ENCODE assay signal across 8 mouse cellular contexts in the genomic region with DNA sequence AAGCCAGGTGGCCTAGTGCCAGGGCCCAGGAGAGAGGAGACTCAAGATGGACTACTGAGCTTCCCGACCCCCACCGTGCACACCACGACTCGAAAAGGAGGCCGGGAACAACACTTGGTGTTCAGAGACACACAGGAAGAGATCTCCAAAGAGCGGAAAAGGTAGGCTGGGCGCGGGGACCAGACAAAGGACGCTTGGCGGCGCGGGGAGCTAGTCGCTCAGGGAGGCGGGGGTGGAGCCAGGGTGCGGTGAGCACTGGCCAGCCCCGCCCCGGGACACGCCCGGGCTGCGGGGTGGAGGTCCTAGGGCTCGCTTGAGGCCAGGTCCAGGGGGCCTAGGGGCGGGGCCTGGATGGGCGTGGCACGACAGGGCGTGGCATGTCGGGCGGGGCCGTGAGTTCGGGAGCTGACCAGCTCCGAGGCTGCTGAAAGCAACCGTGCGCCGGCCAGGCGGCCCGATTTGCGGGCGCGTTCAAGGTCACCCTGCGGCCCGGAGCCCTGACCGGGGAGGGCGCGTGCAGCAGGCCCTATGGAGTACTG. TPM values are rescaled to one million over a fixed set of nuclear protein-coding genes. Genes with fewer than 3 reads are reported as not detected.
DNase-seq lines count a peak whose midpoint lies in the region; ATAC-seq and TF ChIP-seq lines count a peak whose summit lies in the region.

No protein-coding gene starts in this region.

- H3K4me2 ChIP-seq in embryonic facial prominence, embryonic 14.5 days (ENCODE audit: low read depth, low read length): peak overlapping the region; percentile 59
- H3K4me2 ChIP-seq in neural tube, embryonic 13.5 days: peak overlapping the region; percentile 87

- peak; percentile 89 for DNase-seq in ES-CJ7 (ENCODE audit: low read depth, low spot score)
- DNase-seq in brain, embryonic 14.5 days (ENCODE audit: low read depth): peak; percentile 91
- DNase-seq in embryonic facial prominence, embryonic 14.5 days (ENCODE audit: low spot score): peak; percentile 69
- DNase-seq in heart, postnatal 4 days: peak; percentile 69
- DNase-seq in layer of hippocampus, adult 18-20 months (ENCODE audit: low spot score in 2 of 2): peak; percentile 60 to 68
- peak; percentile 34 to 54 for DNase-seq in lung, adult 18-20 months
- peak; percentile 26 for DNase-seq in thymus, postnatal 0 days (ENCODE audit: low spot score)

- no peak for TF ChIP-seq CTCF in brain, embryonic 14.5 days (IDR thresholded peaks at IDR 0.05; ENCODE audit: borderline replicate concordance, extremely low read depth, insufficient read depth, insufficient read length)

- peaks cover 57% of the 10 kb centered on the region for H3K27me3 ChIP-seq in embryonic facial prominence, embryonic 14.5 days (replicated peaks; ENCODE audit: control insufficient read depth, insufficient read depth, low read length)
- H3K27me3 ChIP-seq in neural tube, embryonic 13.5 days: peaks cover 12% of the 10 kb centered on the region; the same call in 1 of the 2 replicates

- ATAC-seq in embryonic facial prominence, embryonic 14.5 days (ENCODE audit: low read depth): peak; percentile 22; the same call in 1 of the 2 replicates
- ATAC-seq in neural tube, embryonic 13.5 days (ENCODE audit: low read depth): peak; percentile 46

- H3K4me3 ChIP-seq in embryonic facial prominence, embryonic 14.5 days (ENCODE audit: low read depth, low read length): peak overlapping the region; percentile 37
- H3K4me3 ChIP-seq in neural tube, embryonic 13.5 days: peak overlapping the region; percentile 98

- no peaks in the 10 kb centered on the region for H3K9me3 ChIP-seq in embryonic facial prominence, embryonic 14.5 days (ENCODE audit: control insufficient read depth, low read length)
- no peaks in the 10 kb centered on the region for H3K9me3 ChIP-seq in neural tube, embryonic 13.5 days

- peaks cover 14% of the 10 kb centered on the region for H3K4me1 ChIP-seq in embryonic facial prominence, embryonic 14.5 days (ENCODE audit: control insufficient read depth, insufficient read depth, low read length)
- H3K4me1 ChIP-seq in neural tube, embryonic 13.5 days (replicated peaks): peaks cover 57% of the 10 kb centered on the region

- no peak overlapping the region for H3K27ac ChIP-seq in embryonic facial prominence, embryonic 14.5 days (replicated peaks; ENCODE audit: low read depth, low read length)
- peak overlapping the region; percentile 95 for H3K27ac ChIP-seq in neural tube, embryonic 13.5 days (replicated peaks)

- peak overlapping the region; percentile 55; the same call in 1 of the 2 replicates for H3K9ac ChIP-seq in embryonic facial prominence, embryonic 14.5 days (ENCODE audit: low read depth, low read length)
- H3K9ac ChIP-seq in neural tube, embryonic 13.5 days: peak overlapping the region; percentile 99

- TF ChIP-seq POLR2A in brain, embryonic 14.5 days (IDR thresholded peaks at IDR 0.05; ENCODE audit: borderline replicate concordance, extremely low read depth, insufficient read depth, insufficient read length, poor library complexity, severe bottlenecking): peak; percentile 41; the same call in 1 of the 2 replicates

- WGBS in embryonic facial prominence, embryonic 14.5 days: 1% methylated on average over 23 of the region's 43 CpGs
- under 1% methylated on average over 43 of the region's 43 CpGs for WGBS in neural tube, embryonic 13.5 days

- no peaks in the 10 kb centered on the region for H3K36me3 ChIP-seq in embryonic facial prominence, embryonic 14.5 days (ENCODE audit: control insufficient read depth, insufficient read depth, low read length)
- H3K36me3 ChIP-seq in neural tube, embryonic 13.5 days: 0 out of 2 replicates have a peak, but pooled peaks cover 5% of the 10 kb centered on the region

RNA-seq across cellular contexts. Expression of gene Elavl3, which starts 1.4 kb away (rescaled TPM):
- 203 and 265 TPM in 2 replicates for polyA plus RNA-seq in brain, embryonic 14.5 days (2012; rRNA removed)
- polyA plus RNA-seq in embryonic facial prominence, embryonic 14.5 days (2014; fragmentation: Nextera tagmentation; extraction: Ambion mirVana): 4.6 and 5.1 TPM in 2 replicates
- under 1 TPM; 0.47 to 0.52 TPM for total RNA-seq in heart, postnatal 4 days (2021)
- total RNA-seq in layer of hippocampus, adult 18-20 months (2021): 100 to 1,000 TPM; 168 to 172 TPM
- polyA plus RNA-seq in neural tube, embryonic 13.5 days (2015; fragmentation: Nextera tagmentation; extraction: Ambion mirVana): 82.7 and 86.9 TPM in 2 replicates
- polyA plus RNA-seq in thymus, postnatal 0 days (2015; fragmentation: Nextera tagmentation; extraction: Ambion mirVana): 0.04 and 0.16 TPM in 2 replicates

RNA-seq across cellular contexts. Expression of gene Gm49318, which starts 20.6 kb away (rescaled TPM):
- not detected in 2 replicates for polyA plus RNA-seq in brain, embryonic 14.5 days (2012; rRNA removed)
- polyA plus RNA-seq in embryonic facial prominence, embryonic 14.5 days (2014; fragmentation: Nextera tagmentation; extraction: Ambion mirVana): not detected in 2 replicates
- under 1 TPM in 1 of 2 experiments, not detected in 1; 0.92 TPM for total RNA-seq in heart, postnatal 4 days (2021)
- total RNA-seq in layer of hippocampus, adult 18-20 months (2021): 1 to 10 TPM; 2.0 to 4.4 TPM
- polyA plus RNA-seq in neural tube, embryonic 13.5 days (2015; fragmentation: Nextera tagmentation; extraction: Ambion mirVana): not detected in 2 replicates
- polyA plus RNA-seq in thymus, postnatal 0 days (2015; fragmentation: Nextera tagmentation; extraction: Ambion mirVana): not detected in 2 replicates

RNA-seq across cellular contexts. Expression of gene Zfp653, which starts 20.8 kb away (rescaled TPM):
- polyA plus RNA-seq in brain, embryonic 14.5 days (2012; rRNA removed): 49.1 and 62.1 TPM in 2 replicates
- polyA plus RNA-seq in embryonic facial prominence, embryonic 14.5 days (2014; fragmentation: Nextera tagmentation; extraction: Ambion mirVana): 6.5 and 9.2 TPM in 2 replicates
- 1 to 10 TPM; 8.4 to 9.0 TPM for total RNA-seq in heart, postnatal 4 days (2021)
- total RNA-seq in layer of hippocampus, adult 18-20 months (2021): 10 to 100 TPM; 20.8 to 21.7 TPM
- 16.5 and 16.6 TPM in 2 replicates for polyA plus RNA-seq in neural tube, embryonic 13.5 days (2015; fragmentation: Nextera tagmentation; extraction: Ambion mirVana)
- polyA plus RNA-seq in thymus, postnatal 0 days (2015; fragmentation: Nextera tagmentation; extraction: Ambion mirVana): 8.0 and 9.6 TPM in 2 replicates

RNA-seq across cellular contexts. Expression of gene Ecsit, which starts 34.8 kb away (rescaled TPM):
- polyA plus RNA-seq in brain, embryonic 14.5 days (2012; rRNA removed): 51.3 and 57.7 TPM in 2 replicates
- 30.0 and 33.3 TPM in 2 replicates for polyA plus RNA-seq in embryonic facial prominence, embryonic 14.5 days (2014; fragmentation: Nextera tagmentation; extraction: Ambion mirVana)
- 10 to 100 TPM; 69.4 to 69.6 TPM for total RNA-seq in heart, postnatal 4 days (2021)
- total RNA-seq in layer of hippocampus, adult 18-20 months (2021): 10 to 100 TPM; 49.8 to 51.3 TPM
- polyA plus RNA-seq in neural tube, embryonic 13.5 days (2015; fragmentation: Nextera tagmentation; extraction: Ambion mirVana): 47.9 and 57.8 TPM in 2 replicates
- polyA plus RNA-seq in thymus, postnatal 0 days (2015; fragmentation: Nextera tagmentation; extraction: Ambion mirVana): 44.7 and 44.8 TPM in 2 replicates

RNA-seq across cellular contexts. Expression of gene Prkcsh, which starts 47.8 kb away (rescaled TPM):
- polyA plus RNA-seq in brain, embryonic 14.5 days (2012; rRNA removed): 121 and 126 TPM in 2 replicates
- polyA plus RNA-seq in embryonic facial prominence, embryonic 14.5 days (2014; fragmentation: Nextera tagmentation; extraction: Ambion mirVana): 86.6 and 95.2 TPM in 2 replicates
- total RNA-seq in heart, postnatal 4 days (2021): 10 to 100 TPM; 69.8 to 73.7 TPM
- total RNA-seq in layer of hippocampus, adult 18-20 months (2021): 100 to 1,000 TPM; 106 to 115 TPM
- 101 and 108 TPM in 2 replicates for polyA plus RNA-seq in neural tube, embryonic 13.5 days (2015; fragmentation: Nextera tagmentation; extraction: Ambion mirVana)
- 68.5 and 72.8 TPM in 2 replicates for polyA plus RNA-seq in thymus, postnatal 0 days (2015; fragmentation: Nextera tagmentation; extraction: Ambion mirVana)

Comparison
In these comparisons a context has a peak if more than half of its experiments do, and no peak if none do; other contexts are left out.
1. DNase-seq: peak in every context shown above with its lines; median percentile 91 in brain, embryonic 14.5 days; 89 in ES-CJ7; 69 in embryonic facial prominence, embryonic 14.5 days; 69 in heart, postnatal 4 days; 64 in layer of hippocampus, adult 18-20 months; 44 in lung, adult 18-20 months; 26 in thymus, postnatal 0 days.
2. RNA of gene Elavl3, which starts 1.4 kb away (polyA plus RNA-seq): 203 to 265 TPM in brain, embryonic 14.5 days and 82.7 to 86.9 TPM in neural tube, embryonic 13.5 days; 4.6 to 5.1 TPM in embryonic facial prominence, embryonic 14.5 days and 0.04 to 0.16 TPM in thymus, postnatal 0 days; every median in the first group is over 10 times any median in the second.